In the genomic region with DNA sequence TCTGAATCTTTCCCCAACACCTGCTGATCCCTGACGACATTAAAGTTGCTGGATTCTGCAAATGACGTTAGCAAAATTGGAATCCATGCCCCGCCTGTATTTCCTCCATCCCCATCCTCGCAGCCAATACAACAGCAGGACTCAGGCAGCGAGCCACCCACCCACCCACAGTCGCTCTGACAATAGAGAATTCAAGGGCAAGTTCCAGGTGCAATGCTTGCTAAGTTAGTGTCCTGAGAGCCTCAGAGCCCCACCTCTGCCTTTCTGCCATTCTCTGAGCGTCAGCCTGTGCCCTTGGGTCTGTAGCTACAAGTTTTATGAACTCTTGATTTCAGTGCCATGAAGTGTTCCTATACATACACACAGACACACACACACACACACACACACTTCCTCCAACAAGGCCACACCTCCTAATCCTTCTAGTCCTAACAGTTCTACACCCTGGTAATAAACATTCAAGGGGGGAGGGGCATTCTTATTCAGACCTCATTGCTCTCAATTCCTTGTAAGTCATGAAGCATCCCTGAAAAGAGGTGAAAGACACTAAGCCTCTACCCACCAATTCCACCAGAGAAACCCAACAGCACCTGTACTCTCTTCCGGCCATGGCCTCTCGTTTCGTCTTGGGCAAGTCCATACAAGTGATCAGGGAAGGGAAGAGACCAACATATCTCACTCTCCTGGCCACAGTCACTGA, we compare ENCODE assay signal across 1 mouse cellular context.
TF ChIP-seq lines count a peak whose summit lies in the region.

No protein-coding gene starts in this region.

TF ChIP-seq in CH12.LX, 34 proteins besides CTCF, POLR2A, EP300 and RAD21 (continued from another document):
- TF ChIP-seq E2F4 (IDR thresholded peaks at IDR 0.05; ENCODE audit: insufficient replicate concordance, low read depth, low read length) (0 out of 2 replicates have a peak, but pooled peaks have one; percentile 35), KAT2A (IDR thresholded peaks at IDR 0.05; ENCODE audit: insufficient replicate concordance, low read length) (no peak), MXI1 (IDR thresholded peaks at IDR 0.05; ENCODE audit: low read depth, low read length) (peak; percentile 60), NELFE (IDR thresholded peaks at IDR 0.05; ENCODE audit: low read depth, low read length) (0 out of 2 replicates have a peak, but pooled peaks have one; percentile 15), HCFC1 (IDR thresholded peaks at IDR 0.05; ENCODE audit: low read depth, low read length) (no peak)
